Mouse (Mus musculus) 3134 (cell line): ENCODE measurements around the gene Morn2.

Source experiments
- DNase-seq: peaks from one replicate; pipeline ENCODE4 v3.0.0-alpha.2; 2011; ENCODE audit warnings: low spot score; ENCODE audit not compliant: insufficient read length; ENCODE audit errors: extremely low read depth

Gene Morn2

DNA sequence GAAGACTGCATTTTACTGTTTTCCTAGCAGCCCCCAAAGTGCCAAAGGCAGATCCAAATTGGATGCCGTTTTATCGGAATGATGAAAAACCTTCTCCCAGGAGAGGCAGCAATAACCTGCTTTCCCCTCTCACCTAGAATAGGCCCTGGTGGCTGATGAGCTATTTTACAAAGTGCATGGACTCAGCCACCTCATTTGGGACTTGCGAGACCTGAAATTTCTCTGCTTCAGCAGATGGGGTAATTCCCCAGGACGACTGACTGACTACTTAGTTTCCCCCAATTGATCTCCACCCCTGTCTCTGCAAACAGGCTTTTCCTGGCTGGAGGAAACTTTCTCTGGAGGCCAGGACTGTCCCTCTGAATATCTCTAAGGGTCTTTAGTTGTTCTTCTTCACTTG is 33.0 kb downstream of the Morn2 start:
- no peak for DNase-seq

DNA sequence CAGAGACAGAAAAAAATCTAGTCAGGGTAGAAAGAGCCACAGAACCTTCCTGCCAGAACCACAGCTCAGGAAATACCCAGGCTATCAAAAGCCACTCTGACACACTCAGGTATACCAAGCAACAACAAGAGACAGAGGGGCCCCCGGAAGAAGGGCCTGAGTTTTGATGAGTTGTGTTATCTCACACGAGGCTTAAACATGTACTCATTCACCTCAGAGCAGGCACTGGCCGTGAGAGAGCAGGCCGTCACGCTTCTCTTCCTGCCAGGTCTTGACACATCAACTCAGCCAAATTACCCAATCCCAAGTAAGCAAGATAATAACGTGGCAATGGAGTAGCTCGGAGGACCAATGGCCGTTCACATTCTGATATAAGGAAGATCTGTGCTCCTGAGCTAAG is 33.7 kb downstream of the Morn2 start:
- DNase-seq = no peak

DNA sequence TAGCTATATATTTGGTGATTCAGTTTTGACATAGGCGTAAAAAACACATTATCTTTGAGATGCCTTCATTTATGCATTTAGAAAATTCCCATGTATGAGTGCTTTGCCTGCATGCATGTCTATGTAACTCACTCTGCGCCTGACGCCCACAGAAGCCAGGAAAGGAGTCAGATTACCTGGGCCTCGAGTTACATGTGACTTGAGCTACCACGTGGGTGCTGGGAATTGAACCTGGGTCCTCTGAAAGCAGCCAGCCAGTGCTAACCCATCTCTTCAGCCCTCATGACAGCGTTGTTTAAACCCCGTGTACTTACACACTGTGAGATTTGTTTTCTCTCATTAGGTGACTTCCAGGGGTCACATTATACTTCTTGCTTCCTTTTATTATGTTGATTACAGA is 34.5 kb downstream of the Morn2 start:
- no peak for DNase-seq

DNA sequence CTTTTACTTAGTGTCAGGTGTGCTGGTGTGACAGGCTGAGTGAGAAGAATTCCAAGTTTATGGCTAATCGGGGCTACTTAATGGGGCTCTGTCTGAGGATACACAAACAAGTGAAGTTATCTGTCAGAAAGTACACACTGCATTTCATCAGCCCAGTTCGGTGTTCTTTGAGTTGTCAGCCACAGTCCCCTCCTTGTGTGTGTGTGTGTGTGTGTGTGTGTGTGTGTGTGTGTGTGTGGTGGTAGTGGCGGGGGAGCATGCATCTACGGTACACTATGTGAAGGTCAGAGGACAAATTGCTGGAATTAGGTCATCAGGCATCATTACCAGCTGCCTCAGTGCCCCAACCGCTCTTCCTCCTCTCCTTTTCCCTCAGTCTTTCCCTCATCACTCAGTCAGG is 35.5 kb downstream of the Morn2 start:
- no peak for DNase-seq

DNA sequence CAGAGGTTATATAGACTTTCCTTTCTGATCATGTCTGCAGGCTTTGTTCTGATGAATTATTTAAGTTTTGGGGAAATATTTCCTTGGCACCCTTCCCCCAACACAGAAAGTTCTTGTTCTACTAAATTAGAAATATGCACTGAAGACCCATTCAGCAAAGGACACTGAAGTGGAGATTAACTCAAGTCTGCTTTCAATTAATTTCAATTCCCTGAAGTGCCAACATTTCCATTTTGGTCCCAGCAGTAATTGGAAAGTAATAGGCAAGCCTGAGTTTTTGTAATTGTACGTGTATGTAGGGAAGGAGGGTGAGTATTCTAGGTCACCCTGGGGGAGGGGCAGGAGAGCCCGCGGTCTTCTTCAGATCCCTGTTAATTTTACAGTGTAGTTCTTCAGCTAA is 36.4 kb downstream of the Morn2 start:
- no peak for DNase-seq

DNA sequence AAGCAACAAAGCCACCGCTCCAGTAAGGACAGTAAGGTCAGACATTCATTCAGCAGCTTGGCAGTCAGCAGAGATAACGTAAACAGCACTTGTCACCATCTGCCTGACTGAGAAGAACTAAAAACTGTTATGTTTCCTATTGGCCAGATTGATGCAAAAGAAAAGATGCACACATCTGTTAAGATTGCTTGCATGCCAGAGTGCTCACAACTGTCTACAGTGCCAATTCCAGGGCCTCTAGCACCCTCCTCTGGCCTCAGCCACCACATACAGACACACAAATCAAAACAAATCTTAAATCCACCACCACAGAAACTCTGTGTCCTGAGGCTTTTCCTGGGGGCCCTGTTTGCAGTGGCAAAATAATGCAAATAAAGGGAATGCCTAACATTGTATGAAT is 42.4 kb downstream of the Morn2 start:
- no peak for DNase-seq

DNA sequence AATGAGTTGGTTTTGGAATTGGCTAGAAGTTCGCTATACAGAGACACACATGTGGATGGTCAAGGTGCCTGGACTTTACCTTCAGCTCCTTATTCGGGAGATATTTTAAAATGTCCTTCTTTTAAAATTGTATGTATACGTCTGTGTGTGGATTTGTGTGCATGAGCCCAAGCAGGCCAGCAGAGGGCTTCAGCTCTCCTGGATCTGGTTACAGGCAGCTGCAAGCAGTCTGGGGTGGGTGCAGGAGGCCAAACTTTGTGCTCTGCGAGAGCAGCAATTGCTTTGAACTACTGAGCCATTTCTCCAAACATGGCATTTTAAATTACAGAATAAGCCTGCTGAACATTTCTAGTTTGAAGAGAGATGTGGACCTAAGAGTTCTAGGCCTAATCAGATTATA is 55.3 kb downstream of the Morn2 start:
- no peak for DNase-seq

DNA sequence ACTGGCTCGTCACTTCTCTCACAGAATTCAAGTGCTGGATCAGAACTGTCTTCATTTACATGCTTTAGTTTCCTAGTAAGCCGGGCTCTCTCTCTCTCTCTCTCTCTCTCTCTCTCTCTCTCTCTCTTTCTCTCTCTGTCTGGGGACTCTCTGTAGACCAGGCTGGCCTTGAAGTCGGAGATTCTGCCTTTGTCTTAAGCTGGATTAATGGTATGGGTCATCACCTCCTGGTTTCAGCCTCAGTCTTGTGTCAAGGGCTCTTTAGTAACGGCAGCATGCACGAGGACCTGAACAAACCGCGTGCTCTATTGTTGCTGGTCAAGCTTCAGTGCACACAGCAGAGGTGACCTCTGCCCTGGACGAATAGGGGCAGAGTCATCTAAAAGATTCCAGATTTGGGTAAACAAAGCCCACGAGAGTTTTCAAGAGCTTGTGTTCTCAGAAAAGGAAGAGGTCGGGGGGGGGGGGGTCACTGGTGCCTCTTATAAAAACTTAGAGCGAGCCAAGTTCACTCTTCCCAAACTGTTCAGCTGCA is 56.7 kb downstream of the Morn2 start:
- DNase-seq = no peak
